Mouse (Mus musculus) thymus, adult 2 months (tissue): ENCODE measurements at regions not wholly inside any gene's neighbourhood (a gene's known extent, or its start where the extent isn't known, plus 50 kb on each side); places are given as distances from the start of the nearest gene placed in this dataset.

ENCODE experiments used
- CTCF ChIP-seq: fragments of 200-500 bp; IDR thresholded peaks from 2 replicates; pipeline ENCODE4 v1.5.1; 2012; ENCODE audit warnings: mild to moderate bottlenecking, control low read depth, low read length, moderate library complexity, borderline replicate concordance; ENCODE audit not compliant: control insufficient read depth, poor library complexity, insufficient read depth; ENCODE audit errors: extremely low read depth
- POLR2A ChIP-seq: fragments of 200-500 bp; IDR thresholded peaks from 2 replicates; pipeline ENCODE4 v1.6.1; 2012; ENCODE audit warnings: mild to moderate bottlenecking, low read length, control low read depth, moderate library complexity; ENCODE audit not compliant: control insufficient read depth, poor library complexity, insufficient read depth; ENCODE audit errors: extremely low read depth

DNA sequence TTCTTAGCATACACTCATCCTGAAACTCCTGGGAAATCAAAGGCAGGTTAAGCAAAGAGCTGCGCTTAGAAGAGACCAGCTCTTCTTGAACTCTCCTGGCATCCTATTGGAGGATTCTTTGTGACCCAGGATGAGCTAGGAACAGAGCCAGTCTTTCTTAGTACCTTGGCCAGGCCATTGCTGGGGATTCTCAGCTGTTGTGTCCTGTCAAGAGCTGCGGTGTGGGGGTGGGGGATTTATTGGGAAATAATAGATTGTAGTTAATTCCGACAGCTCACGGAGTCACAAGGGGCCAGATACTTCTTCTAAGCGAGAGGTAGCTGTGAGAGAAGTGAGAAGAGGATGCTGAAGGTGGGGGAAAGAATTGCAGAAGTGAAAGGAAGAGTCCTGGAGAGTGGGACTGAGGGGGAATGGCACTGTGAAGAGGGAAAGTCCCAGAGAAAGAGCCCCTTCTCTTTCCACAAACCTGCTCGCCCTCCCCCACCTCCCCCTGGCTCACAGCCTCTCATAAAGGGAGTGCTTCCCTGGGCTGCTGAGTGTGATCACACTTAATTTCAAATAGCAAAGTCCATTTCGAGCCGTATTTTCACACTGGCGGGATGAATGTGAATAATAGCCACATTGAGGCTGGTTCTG, 129.8 kb downstream of the Gm5426 start:
- TF ChIP-seq POLR2A (no peak), CTCF (no peak)
